In genomic region chr14:118491708-118492107, GRCm38 (mm10) we compare ENCODE assay signal across 28 mouse cellular contexts.
DNase-seq lines count a peak whose midpoint lies in the region; ATAC-seq lines count a peak whose summit lies in the region.
"Had no signal": no experiment of that assay in that cellular context is flagged by ENCODE, and none has a peak within 500 bp of the region (broad histone marks: within the 10 kb centered on the region; RNA-seq: fewer than 3 reads in every experiment).

No protein-coding gene starts in this region.

- intact Hi-C loops in gastrocnemius, postnatal 36 days (cut with DNase I), result no loop called here

- H3K4me3 ChIP-seq in hindbrain, embryonic 12.5 days, result no peak overlapping the region
- H3K4me3 ChIP-seq in hindbrain, embryonic 11.5 days (ENCODE audit: low read depth, low read length), result no peak overlapping the region
- H3K4me3 ChIP-seq in forebrain, embryonic 14.5 days (ENCODE audit: low read depth, low read length), result no peak overlapping the region
- no peak overlapping the region for H3K4me3 ChIP-seq in neural tube, embryonic 15.5 days (replicated peaks)
- H3K4me3 ChIP-seq: hindbrain, embryonic 15.5 days; kidney, embryonic 15.5 days; myocyte had no signal

- DNase-seq in hindbrain, embryonic 11.5 days (ENCODE audit: low spot score), result no peak
- peak; percentile 59 for DNase-seq in retina, postnatal 1 day
- DNase-seq in retina, embryonic 14.5 days (ENCODE audit: low spot score), result no peak
- DNase-seq in forebrain, embryonic 14.5 days (ENCODE audit: low spot score), result peak; percentile 56
- DNase-seq in layer of hippocampus, postnatal 36 days, result no peak
- DNase-seq in gastrocnemius, postnatal 36 days, result no peak
- DNase-seq: adrenal gland, adult 2 months; adrenal gland, postnatal 36 days; cerebellum, adult 2 months; gastrocnemius, postnatal 14 days; heart, adult 11 months; heart, postnatal 36 days; kidney, adult 11 months; kidney, postnatal 25 days; liver; lung, adult 2 months; lung, postnatal 10 days; right cerebral cortex, postnatal 4 days; thymus, adult 2 months; thymus, postnatal 36 days had no signal

- H3K27me3 ChIP-seq in hindbrain, embryonic 12.5 days, result peaks cover 5% of the 10 kb centered on the region
- H3K27me3 ChIP-seq in hindbrain, embryonic 11.5 days (ENCODE audit: control insufficient read depth, insufficient read depth, low read length), result no peaks in the 10 kb centered on the region
- H3K27me3 ChIP-seq in forebrain, embryonic 14.5 days (replicated peaks; ENCODE audit: control insufficient read depth, insufficient read depth, low read length), result 0 out of 2 replicates have a peak, but pooled peaks cover 4% of the 10 kb centered on the region
- 0 out of 2 replicates have a peak, but pooled peaks cover 3% of the 10 kb centered on the region for H3K27me3 ChIP-seq in neural tube, embryonic 15.5 days (replicated peaks)
- H3K27me3 ChIP-seq: kidney, embryonic 15.5 days had no signal

- no peak overlapping the region for H3K9ac ChIP-seq in hindbrain, embryonic 12.5 days
- H3K9ac ChIP-seq in hindbrain, embryonic 11.5 days (ENCODE audit: low read depth, low read length), result no peak overlapping the region
- no peak overlapping the region for H3K9ac ChIP-seq in forebrain, embryonic 14.5 days (ENCODE audit: low read length)
- no peak overlapping the region for H3K9ac ChIP-seq in neural tube, embryonic 15.5 days (replicated peaks)
- H3K9ac ChIP-seq: hindbrain, embryonic 15.5 days; kidney, embryonic 15.5 days; liver, embryonic 14.5 days had no signal

- 74% methylated on average over 6 of the region's 6 CpGs for WGBS in hindbrain, embryonic 12.5 days
- WGBS in hindbrain, embryonic 11.5 days, result 82% methylated on average over 6 of the region's 6 CpGs
- WGBS in forebrain, embryonic 14.5 days, result 10% methylated on average over 6 of the region's 6 CpGs
- 43% methylated on average over 6 of the region's 6 CpGs for WGBS in neural tube, embryonic 15.5 days

- ATAC-seq in hindbrain, embryonic 12.5 days (ENCODE audit: low FRiP score), result no peak
- ATAC-seq in hindbrain, embryonic 11.5 days (ENCODE audit: low FRiP score), result no peak
- ATAC-seq in forebrain, embryonic 14.5 days, result peak; percentile 40; the same call in 1 of the 2 replicates
- no peak for ATAC-seq in neural tube, embryonic 15.5 days (ENCODE audit: low FRiP score)
- ATAC-seq: inflammation-experienced regulatory T-cells, adult 6 months had no signal

- H3K4me2 ChIP-seq in hindbrain, embryonic 12.5 days (replicated peaks), result peak overlapping the region; percentile 37; the same call in 1 of the 2 replicates
- H3K4me2 ChIP-seq in hindbrain, embryonic 11.5 days (replicated peaks; ENCODE audit: low read depth, low read length), result no peak overlapping the region
- peak overlapping the region; percentile 29 for H3K4me2 ChIP-seq in forebrain, embryonic 14.5 days (ENCODE audit: low read length)
- H3K4me2 ChIP-seq in neural tube, embryonic 15.5 days, result peak overlapping the region; percentile 44; the same call in 1 of the 2 replicates

- no peaks in the 10 kb centered on the region for H3K9me3 ChIP-seq in hindbrain, embryonic 12.5 days (replicated peaks)
- no peaks in the 10 kb centered on the region for H3K9me3 ChIP-seq in hindbrain, embryonic 11.5 days (ENCODE audit: control insufficient read depth, low read length)
- H3K9me3 ChIP-seq in forebrain, embryonic 14.5 days (replicated peaks; ENCODE audit: control insufficient read depth, low read length), result no peaks in the 10 kb centered on the region
- no peaks in the 10 kb centered on the region for H3K9me3 ChIP-seq in neural tube, embryonic 15.5 days (replicated peaks)
- H3K9me3 ChIP-seq: hindbrain, embryonic 15.5 days; kidney, embryonic 15.5 days had no signal

- H3K36me3 ChIP-seq in hindbrain, embryonic 12.5 days, result no peaks in the 10 kb centered on the region
- no peaks in the 10 kb centered on the region for H3K36me3 ChIP-seq in hindbrain, embryonic 11.5 days (ENCODE audit: control insufficient read depth, insufficient read depth, low read length)
- H3K36me3 ChIP-seq in forebrain, embryonic 14.5 days (ENCODE audit: control insufficient read depth, insufficient read depth, low read length), result no peaks in the 10 kb centered on the region
- no peaks in the 10 kb centered on the region for H3K36me3 ChIP-seq in neural tube, embryonic 15.5 days
- H3K36me3 ChIP-seq: hindbrain, embryonic 15.5 days; kidney, embryonic 15.5 days had no signal

- peaks cover 16% of the 10 kb centered on the region for H3K4me1 ChIP-seq in hindbrain, embryonic 12.5 days
- no peaks in the 10 kb centered on the region for H3K4me1 ChIP-seq in hindbrain, embryonic 11.5 days (replicated peaks; ENCODE audit: control insufficient read depth, insufficient read depth, low read length)
- H3K4me1 ChIP-seq in forebrain, embryonic 14.5 days (ENCODE audit: control insufficient read depth, insufficient read depth, low read length), result peaks cover 7% of the 10 kb centered on the region
- H3K4me1 ChIP-seq in neural tube, embryonic 15.5 days, result peaks cover 14% of the 10 kb centered on the region
- H3K4me1 ChIP-seq: kidney, embryonic 15.5 days had no signal

- H3K27ac ChIP-seq in hindbrain, embryonic 12.5 days, result no peak overlapping the region
- H3K27ac ChIP-seq in hindbrain, embryonic 11.5 days (ENCODE audit: low read depth, low read length), result no peak overlapping the region
- no peak overlapping the region for H3K27ac ChIP-seq in forebrain, embryonic 14.5 days (ENCODE audit: low read depth, low read length)
- H3K27ac ChIP-seq in neural tube, embryonic 15.5 days (replicated peaks), result no peak overlapping the region
- H3K27ac ChIP-seq: hindbrain, embryonic 15.5 days; kidney, embryonic 15.5 days; liver, embryonic 14.5 days; macrophage had no signal

Comparison
In these comparisons a context has a peak if more than half of its experiments do, and no peak if none do; other contexts are left out.
1. DNase-seq: peak in retina, postnatal 1 day (single experiment) and forebrain, embryonic 14.5 days (single experiment); none in hindbrain, embryonic 11.5 days (single experiment), retina, embryonic 14.5 days (single experiment), layer of hippocampus, postnatal 36 days (0 of 2) and gastrocnemius, postnatal 36 days (0 of 2).